Mouse (Mus musculus) lung, postnatal 0 days (tissue): Measurements from ENCODE around the gene Adamts7.

Source experiments
- CTCF ChIP-seq: IDR thresholded peaks from 2 replicates; pipeline ENCODE4 v1.5.1; 2016; ENCODE audit warnings: antibody characterized with exemption, mild to moderate bottlenecking
- EP300 ChIP-seq: IDR thresholded peaks from 2 replicates; pipeline ENCODE4 v1.6.1; 2016; ENCODE audit warnings: antibody characterized with exemption, mild to moderate bottlenecking, control low read depth

DNA sequence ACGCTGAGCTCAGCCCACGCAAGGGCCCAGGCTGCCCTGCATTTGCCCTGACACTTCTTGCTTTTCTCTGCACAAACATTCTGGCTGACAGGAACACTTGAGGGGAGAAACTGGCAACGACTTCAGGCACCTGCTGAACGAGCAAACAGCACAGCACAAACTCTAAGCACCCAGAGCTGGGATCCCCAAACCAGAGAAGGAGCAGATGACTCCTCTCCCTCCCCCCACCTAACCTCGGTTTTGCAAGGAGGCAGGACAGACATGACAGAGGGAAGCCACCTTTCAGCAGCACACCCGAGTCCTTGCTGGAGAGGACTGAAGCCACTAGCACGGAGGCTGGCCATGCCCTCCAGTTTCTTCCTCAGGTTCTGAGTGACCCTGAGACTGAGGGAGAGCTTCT is 84.4 kb downstream of the Adamts7 start:
- no peak for TF ChIP-seq CTCF
- TF ChIP-seq EP300, result no peak
